Mouse (Mus musculus) gastrocnemius, adult 18-20 months (tissue): ENCODE measurements around the gene Mmp24. TPM values are rescaled to one million over a fixed set of nuclear protein-coding genes. Genes with fewer than 3 reads are reported as not detected.

Experiments
- DNase-seq: peaks from one replicate; pipeline ENCODE4 v3.0.0; 2021; ENCODE audit warnings: low spot score
- total RNA-seq, 2 experiments: library from RNA; stranded (reverse); gene quantifications; 2 replicates each; pipeline ENCODE4 v1.2.3; 2021

Mmp24 gene
- total RNA-seq, 2 experiments from 2014 or later = not detected

DNA sequence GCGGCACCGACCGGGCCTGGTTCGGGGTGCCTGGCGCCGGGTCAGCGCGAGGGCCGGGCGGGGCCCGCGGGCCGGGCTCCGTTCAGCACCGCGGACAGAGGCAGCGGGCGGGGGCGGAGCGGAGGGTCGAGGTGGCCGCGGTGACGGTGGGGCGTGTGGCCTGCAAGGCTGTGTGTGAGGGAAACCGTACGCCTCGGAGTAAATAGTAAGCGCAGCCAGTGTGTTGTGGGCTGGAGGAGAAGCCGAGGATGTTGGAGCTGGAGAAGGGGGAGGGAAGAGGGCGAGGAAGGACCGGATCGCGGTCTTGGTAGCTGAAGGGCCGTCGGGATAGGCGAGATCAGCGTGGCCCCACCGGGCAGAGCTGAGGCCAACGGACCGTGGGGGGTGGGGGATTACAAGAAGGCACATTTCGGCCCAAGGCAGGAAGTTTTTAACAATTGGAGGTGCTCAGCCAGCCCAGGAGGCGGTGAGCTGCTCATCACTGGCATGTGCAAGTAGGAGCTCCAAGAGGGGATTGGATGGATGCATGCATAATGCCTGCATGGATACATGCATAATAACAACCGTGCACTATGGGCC, 632 bp downstream of the Mmp24 start:
- peak; percentile 34 for DNase-seq

DNA sequence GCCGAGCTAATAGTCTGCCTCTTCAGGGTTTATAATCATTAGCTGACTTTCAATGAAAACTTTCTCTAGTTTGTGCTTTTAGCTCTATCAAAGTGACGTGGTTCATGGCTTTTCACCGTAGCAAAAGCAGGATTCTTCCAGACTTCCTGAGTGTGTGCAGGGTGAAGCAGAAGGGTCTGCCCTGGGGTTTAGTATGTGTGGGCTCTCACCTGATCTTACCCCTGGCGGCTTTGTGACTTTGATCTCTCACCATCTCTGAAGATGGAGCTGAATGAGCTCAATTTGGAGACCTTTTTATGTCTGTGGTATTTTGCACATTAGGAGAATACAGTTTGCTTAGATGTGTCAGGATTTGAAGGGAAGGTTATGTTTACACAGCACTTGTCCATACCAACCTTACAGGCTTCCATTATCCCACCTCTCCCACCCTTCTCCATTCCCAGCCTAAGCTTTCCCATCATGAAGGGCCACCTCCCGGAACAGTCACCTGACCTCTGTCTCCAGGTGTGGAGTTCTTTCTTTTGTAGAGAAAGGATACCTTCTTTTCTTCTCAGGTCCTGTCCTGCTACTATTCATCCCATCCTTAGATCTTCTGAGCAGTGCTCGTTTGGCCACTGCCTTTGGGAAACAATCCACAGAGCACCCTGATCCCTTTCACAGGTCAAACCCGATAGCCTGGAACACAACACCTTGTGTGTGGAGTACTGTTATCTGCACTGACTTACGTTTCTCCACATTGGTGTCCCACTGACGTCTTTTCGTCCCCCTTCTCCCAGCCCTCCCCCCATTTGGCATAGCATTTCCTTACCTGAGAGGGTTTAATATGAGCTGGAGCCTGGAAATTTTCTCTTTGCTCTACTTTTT, 1.9 kb downstream of the Mmp24 start:
- no peak for DNase-seq

DNA sequence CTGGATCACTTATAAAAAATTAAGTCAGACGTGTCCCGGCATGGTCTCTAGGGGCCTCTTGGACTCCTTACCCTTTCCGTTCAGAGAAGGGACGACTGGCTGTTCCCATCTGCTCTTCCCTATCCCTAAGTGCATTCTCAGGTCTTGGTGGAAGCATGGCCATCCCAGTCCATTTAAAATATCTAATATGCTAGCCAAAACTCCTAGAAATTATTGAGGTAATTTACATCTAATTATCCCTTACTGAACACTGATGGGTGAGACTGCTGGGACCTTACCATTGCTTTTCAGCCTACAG, 2.5 kb downstream of the Mmp24 start:
- DNase-seq = no peak

DNA sequence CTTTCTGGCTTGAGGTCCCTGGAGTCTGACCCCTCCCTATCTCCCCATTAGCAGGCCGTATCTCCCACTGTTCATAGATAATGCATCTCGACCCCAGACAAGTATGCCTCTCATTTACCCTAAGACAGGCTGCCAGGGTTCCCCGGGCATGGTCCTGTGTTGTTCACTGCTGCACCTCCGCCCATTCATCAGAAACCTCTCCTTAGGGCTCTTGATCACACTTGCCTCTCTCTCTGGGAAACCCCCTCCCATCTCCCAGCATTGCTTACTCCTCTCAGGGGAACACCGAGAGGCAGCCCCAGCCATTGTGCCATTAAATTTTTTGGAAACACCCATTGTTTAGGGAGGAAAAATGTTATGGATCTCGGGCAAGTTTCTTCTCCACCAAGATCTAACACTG, 2.9 kb downstream of the Mmp24 start:
- no peak for DNase-seq

DNA sequence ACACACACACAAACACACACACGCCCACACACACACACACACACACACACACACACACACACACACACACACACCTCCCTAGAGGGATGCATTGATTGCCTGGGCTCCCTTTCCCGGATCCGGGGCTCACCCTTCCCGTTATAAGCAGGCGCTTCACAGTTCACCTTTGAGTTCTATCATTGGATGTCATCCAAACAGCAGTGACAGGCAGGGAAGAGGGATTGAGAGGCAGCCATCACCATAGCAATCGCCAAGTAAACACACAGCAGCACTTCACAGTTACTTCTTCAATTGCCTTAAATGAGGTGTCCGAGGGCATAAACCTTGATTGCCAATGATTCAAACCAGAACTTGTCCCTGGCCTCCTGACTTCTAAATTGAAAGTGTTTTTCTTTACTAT, 3.9 kb downstream of the Mmp24 start:
- no peak for DNase-seq

DNA sequence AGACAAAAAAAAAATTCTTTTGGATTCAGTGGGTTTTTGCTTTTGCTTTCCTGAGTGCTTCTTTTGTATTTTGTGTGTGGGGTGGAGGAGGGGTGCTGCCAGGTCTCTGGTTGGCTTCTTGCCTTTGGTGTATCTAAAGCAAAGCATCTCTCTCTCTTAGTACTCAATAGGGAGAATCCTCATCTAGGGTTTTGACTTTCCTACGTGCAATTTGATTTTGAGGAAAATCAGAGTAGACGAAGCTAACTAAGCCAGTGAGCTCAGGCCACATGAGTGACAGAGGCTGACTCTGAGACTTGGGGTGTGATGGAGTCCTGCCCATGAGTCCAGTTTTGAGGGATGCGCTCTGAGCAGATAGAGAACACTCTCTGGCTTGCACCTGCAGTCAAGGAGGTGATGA, 4.4 kb downstream of the Mmp24 start:
- DNase-seq = no peak

DNA sequence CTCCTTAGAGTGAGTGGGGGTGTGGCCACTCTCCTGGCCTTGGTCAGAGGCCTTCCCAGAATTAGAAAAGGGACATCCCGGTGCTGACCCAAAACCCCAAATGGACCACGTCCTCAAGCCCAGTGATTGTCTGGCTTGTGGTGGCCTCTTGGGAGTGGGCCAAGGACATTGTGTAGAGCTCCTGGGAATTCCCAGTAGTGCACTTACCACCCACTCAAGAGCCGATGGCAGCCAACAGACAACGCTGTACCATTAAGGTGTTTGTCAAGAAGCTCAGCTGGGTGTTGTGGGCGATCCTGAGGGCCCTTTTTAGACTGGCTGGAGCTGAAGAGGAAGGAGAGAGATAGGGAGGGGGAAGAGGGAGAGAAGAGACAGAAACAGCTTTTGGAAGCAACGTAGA, 9.4 kb downstream of the Mmp24 start:
- no peak for DNase-seq

DNA sequence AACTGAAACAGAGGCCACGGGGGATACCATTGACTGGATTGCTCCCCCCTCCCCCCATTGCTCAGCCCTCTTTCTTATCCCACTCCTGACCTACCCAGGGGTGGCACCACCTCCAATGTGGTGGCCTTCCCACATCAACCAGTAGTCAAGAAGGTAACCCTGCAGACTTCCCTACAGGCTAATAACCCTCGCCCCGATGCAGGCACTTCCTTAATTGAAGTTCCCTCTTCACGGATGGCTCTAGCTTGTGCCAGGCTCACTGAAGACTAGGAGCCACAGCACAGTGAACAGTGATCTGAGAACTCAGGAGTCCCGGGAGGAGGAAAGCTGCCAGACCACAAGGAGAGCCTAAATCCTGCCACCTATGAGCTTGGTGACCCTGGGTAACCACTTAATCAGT, 11.8 kb downstream of the Mmp24 start:
- no peak for DNase-seq

DNA sequence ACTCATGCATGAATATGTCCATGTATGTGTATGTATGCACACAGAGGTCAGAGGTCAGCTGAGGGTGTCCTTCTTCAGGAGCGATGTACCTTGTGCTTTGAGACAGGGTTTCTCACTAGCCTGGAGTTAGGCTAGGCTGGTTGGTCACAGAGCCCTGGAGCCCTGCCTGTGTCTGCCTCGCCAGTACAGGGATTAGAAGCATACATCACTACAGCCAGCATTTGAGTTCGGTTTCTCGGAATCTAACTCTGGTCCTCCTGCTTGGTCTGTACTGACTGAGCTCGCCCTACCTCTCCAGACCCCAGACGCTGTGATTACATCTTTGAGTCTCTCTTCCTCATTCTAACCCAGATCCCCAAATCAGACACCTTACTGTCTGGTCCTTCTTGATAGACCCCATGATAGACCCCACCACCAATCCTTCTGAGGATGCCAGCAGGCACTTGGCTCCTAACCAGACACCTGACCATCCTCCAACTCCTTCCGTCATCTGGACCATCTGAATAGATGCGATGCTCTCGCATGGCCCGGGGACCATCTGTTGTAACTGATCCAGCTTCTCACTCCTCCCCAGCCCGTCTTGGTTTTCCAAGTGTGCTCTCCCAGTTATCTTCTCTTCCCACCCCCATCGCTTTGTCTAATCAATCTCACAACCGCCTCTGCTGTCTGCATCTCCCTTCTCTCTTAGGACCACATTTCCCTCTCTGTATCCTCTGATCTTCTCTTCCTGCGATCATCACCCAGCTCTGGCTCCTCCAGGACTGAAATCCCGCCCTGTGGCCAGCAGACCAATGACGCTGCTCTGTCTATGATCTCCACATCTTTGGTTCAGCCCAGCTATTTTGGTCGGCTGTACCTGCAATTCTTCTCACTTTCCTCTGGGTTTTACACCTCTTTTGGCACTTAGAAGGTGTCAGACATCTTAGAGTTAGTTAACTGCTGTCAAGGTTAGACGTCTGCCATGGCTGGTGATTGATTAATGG, 13.1 kb downstream of the Mmp24 start:
- DNase-seq = no peak

DNA sequence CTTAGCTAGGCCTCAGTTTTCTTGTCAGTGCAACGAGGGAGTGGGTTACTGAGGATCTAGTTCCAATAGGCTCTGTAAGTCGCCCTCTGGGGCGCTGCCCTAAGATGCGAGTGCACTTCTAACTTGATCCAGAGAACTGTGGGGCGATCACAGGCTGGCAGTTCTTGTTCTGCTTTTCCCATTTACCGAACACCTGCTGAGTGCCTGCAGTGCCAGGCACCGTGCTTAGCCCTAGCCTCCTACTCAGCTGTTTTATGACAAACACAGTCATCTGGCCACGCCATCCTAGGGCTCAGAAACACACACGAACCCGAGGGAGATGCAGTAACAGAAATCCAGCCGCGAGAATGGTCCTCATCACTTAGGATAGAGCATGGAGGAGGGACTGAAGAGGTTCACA, 17.8 kb downstream of the Mmp24 start:
- DNase-seq = no peak

DNA sequence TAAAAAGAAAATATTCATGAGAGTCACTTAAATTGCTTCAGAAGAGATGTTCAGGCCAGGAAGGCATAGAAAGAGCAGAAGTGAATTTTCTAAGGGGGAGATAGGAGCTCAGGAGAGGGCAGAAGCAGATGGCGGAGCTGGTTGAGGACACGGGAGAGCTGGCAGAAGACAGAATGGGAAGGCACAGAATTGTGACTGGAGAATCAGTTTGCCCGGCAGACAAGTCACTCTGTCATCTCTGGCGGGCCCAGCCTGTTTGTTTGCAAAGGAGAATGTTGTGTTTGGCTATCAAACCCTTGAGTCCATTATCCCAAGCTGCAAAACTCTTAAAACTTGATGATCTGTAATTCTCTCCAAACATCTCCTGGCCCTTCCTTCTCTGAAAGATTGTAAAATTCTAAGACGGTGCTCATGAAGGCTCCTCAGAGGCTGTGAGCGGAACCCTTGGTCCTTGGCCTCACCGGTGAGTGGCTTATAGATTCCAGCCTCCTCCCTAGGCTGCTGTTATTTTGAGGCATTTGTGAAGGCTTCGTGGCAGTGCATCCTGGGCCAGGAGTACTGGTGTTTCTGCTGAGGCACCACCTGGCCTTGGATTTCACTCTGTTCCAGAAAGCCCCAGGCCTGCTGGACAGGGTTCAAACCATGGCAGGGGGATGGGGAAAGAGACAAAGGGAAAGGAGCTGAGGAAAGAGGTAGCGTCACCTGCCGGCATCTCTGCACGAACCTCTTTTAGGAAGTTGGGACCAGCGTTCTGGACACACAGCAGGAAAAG, 19.7 kb downstream of the Mmp24 start:
- DNase-seq = no peak

DNA sequence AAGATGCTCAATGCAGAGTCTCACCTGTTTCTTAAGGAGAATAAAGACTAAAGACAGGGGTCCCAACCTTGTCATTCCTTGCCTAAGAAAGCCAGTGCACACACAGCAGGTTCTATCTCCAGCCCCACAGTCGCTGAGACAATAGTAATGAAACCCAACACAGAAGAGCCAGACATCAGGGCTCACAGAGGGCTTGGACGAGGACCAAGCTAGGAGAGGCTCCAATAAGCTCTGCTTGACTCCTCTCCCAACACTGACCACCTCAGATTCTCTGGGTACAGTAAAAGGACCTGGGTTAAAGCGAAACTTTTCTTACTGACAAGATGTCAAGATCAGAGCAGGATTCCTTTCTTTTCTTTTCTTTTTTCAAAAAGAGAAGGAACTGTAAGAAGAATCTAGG, 23.5 kb downstream of the Mmp24 start:
- no peak for DNase-seq

DNA sequence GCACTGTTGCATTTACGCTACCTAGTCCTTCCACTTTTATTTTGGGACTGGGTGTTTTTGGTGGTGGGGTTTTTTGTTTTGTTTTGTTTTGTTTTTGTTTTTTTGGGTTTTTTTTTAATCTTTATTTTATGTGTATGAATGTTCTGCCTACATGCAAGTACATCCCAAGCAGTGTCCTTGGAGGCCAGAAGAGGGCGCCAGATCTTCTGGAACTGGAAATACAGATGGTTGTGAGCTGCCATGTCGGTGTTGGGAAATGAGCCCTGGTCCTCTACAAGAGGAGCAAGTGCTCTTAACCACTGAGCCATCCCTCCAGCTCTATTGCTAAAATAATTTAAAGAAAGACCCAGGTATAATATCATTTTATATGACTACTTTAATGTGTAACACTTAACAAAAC, 27.6 kb downstream of the Mmp24 start:
- no peak for DNase-seq

DNA sequence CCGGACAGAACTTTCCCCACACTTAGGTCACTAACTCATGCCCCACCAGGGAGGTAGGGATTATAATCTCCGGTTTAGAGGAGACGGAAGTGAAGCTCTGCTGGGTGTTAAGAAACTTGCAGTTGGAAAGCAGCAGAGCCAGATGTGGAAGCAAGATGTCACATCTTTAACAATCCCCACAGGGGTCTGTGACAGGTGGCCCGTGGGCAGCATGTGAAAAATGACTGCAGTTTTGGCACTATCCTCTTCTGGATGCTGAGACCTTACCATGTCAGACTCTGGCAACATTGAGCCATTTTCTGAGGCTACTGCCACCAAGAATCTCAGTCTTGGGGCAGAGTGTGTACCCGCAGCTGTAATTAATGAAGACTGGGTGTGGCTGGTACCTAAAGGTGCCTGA, 28.9 kb downstream of the Mmp24 start:
- no peak for DNase-seq

DNA sequence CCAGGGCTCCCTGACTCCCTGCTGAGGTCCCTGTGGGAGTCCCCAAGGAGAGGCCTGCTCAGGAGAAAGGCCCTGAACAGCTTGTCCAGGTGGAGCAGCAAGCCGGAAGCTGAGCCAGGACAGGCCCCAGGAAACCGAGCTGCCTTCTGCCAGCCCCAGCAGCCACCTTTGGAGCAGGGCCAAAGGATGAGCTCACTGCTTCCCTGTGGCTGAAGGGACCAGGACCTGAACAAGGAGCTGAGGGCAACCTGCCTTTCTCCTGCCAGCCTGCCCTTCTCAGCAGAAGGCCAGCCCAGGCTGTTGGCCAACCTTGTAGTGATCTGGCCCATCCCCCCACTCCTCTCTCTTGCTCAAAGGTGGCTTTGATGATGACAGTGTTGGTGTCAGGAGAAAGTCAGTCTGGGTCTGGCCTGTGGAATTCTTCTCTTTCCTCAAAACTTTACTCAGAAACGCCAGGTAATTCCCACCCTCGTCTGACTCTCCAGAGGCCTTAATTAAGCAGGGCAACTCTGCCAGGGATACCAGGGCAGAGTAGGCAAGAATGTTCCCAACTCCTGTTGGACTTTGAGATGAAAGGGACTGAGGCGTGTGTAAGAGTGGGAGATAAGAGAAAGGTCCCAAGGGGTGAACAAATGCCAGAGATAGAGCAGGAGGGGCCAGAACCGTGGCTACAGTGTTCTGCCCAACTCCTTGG, 30.2 kb downstream of the Mmp24 start:
- DNase-seq = peak; percentile 71

DNA sequence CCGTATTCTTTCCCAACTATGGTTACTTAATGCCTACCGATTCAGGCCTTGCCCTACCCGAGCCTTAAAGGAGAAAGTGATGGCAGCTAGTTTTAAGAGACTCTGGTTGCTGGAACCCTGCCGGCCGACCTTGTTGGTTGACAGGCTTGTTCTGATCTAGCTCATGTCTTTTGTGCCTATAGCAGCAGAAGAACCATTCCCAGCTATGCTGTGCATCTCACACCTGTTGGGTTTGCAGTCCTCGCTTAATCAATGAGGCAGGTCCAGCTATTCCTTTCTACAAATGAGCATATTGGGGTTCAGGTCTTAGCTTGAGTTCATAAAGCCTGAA, 30.7 kb downstream of the Mmp24 start:
- no peak for DNase-seq

DNA sequence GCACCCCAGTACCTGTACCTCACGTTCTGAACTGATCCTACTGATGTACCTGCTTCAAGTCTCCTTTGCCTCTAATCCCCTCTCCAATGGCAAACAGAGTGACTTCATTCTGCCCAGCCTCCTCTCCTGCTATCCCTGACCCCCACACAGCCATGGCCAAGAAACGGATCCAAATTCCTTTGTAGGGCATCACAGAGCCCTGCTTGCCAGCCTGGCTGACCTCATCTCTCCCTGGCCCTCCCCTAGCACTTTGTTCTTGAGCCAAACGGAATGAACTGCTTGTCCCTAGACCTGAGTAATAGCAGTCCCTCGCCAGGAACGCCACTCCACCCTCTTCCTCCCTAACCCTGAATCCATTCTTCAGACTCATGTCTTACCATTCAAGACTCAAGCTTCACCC, 31.4 kb downstream of the Mmp24 start:
- peak; percentile 63 for DNase-seq

DNA sequence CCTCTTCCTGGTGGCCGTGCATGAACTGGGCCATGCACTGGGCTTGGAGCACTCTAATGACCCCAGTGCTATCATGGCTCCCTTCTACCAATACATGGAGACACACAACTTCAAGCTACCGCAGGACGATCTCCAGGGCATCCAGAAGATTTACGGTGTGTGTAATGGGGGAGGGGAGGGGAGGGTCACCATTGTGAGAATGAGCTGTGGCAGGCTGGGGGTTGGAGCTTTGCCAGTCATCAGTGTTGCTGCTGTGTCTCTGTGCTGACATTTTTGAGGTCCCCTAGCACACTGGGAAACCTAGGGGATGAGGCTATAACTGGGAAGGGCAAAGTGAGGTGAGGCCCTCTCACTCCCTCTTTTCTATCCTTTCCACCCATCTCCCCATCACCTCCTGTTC, 32.3 kb downstream of the Mmp24 start:
- no peak for DNase-seq

DNA sequence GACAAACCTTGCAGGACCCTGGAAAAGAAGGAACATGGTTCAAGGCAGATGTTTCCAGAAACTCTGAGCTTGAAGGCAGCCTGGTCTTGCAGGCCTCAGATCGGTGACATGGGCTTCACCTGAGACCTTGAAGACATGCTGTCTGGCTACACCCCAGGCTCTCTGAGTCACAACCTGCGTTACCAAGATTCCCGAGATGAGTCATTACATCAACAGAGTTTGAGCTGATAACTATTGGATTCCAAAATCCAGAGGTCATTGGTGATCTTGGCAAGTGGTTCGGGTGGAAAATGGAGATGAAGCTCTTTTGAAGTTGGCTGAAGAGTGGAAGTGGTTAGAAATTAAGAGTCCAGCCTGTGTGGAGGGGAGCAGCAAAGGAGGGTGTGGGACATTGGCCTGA, 34.5 kb downstream of the Mmp24 start:
- DNase-seq = no peak

DNA sequence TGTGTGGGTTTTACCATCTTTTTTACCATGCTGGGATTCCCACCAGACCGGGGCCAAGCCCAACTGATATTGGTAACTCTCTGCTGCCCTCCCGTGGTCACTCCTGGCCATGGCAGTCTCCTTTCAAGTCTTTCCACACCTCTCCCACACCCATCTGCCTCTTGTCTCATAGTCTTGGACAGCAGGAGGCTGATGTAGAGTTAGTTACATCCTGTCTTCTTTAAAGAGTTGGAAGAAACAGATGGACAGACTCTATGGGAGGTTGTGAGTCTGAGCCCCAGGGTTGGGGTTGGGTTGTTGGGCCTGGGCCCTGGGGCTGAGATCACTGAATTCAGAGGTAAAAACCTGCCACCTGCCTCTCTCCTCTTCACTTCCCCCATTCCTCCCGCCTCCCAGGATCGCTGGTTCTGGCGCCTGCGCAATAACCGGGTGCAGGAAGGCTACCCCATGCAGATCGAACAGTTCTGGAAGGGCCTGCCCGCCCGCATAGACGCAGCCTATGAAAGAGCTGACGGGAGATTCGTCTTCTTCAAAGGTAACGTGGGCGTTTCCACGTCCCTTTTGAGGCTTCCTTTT, 36.8 kb downstream of the Mmp24 start:
- DNase-seq = peak; percentile 77

DNA sequence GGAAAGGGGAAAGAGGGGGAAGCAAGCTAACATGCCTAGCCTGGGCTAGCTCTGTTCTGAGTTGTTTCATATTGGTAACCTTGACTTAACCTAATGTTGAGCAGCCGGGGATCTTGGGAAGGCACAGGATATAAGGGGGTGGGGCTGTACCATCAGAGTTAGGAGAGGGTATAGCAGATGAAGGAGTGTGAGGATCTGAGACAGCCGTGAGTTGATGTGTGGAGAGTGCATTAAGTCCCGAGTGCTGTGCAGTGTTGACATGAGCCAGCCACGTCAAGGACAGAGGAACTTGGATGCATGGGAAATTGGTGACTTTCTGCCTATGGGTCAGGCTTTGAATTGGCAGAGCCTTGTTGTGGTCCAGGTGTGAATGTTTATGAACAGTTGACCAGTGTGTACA, 37.5 kb downstream of the Mmp24 start:
- DNase-seq = no peak
